Mouse (Mus musculus) heart, embryonic 14.5 days (tissue): ENCODE results near the gene Rac2. TPM values are rescaled to one million over a fixed set of nuclear protein-coding genes. Genes with fewer than 3 reads are reported as not detected.

Source experiments
- ATAC-seq: fragments of 200-750 bp; cut with Nextera tagmentation; 2 replicates; pipeline ENCODE4 v1.8.0; 2017; ENCODE audit warnings: low read depth, moderate TSS enrichment; ENCODE audit not compliant: insufficient number of reproducible peaks, insufficient read depth, low FRiP score
- H3K27ac ChIP-seq, 2 experiments: fragments of 200-500 bp in 1 of 2; fragments of 300-500 bp in 1 of 2; sonication (generic) in 1 of 2; replicated peaks in 1 of 2; 2 replicates each; pipeline ENCODE4 v1.5.1; 2012 to 2014; ENCODE audit warnings: low read depth in 2 of 2, low read length in 2 of 2, control low read depth in 1 of 2, mild to moderate bottlenecking in 1 of 2, mixed read lengths in 1 of 2; ENCODE audit not compliant: control insufficient read depth in 1 of 2, insufficient read depth in 1 of 2
- H3K27me3 ChIP-seq: fragments of 300-500 bp; sonication (generic); 2 replicates; pipeline ENCODE4 v1.6.1; 2014; ENCODE audit warnings: mild to moderate bottlenecking, low read length, control low read depth; ENCODE audit not compliant: control insufficient read depth, insufficient read depth
- H3K36me3 ChIP-seq: fragments of 300-500 bp; sonication (generic); 2 replicates; pipeline ENCODE4 v1.6.1; 2014; ENCODE audit warnings: mild to moderate bottlenecking, control low read depth, low read length, mixed read lengths; ENCODE audit not compliant: control insufficient read depth, insufficient read depth
- H3K4me1 ChIP-seq, 2 experiments: fragments of 200-500 bp in 1 of 2; fragments of 300-500 bp in 1 of 2; sonication (generic) in 1 of 2; 2 replicates each; pipeline ENCODE4 v1.6.1; 2012 to 2014; ENCODE audit warnings: low read length in 2 of 2, control low read depth in 1 of 2, mixed read lengths in 1 of 2; ENCODE audit not compliant: control insufficient read depth in 2 of 2, insufficient read depth in 2 of 2
- H3K4me2 ChIP-seq: fragments of 300-500 bp; sonication (generic); 2 replicates; pipeline ENCODE4 v1.6.1; 2014; ENCODE audit warnings: mild to moderate bottlenecking, low read length
- H3K4me3 ChIP-seq, 2 experiments: fragments of 200-500 bp in 1 of 2; fragments of 300-500 bp in 1 of 2; sonication (generic) in 1 of 2; 2 replicates each; pipeline ENCODE4 v1.5.1; 2012 to 2014; ENCODE audit warnings: low read length in 2 of 2, mild to moderate bottlenecking in 2 of 2, control low read depth in 1 of 2, low read depth in 1 of 2, moderate library complexity in 1 of 2; ENCODE audit not compliant: control insufficient read depth in 1 of 2, insufficient read depth in 1 of 2
- H3K9ac ChIP-seq: fragments of 300-500 bp; sonication (generic); 2 replicates; pipeline ENCODE4 v1.6.1; 2014; ENCODE audit warnings: mild to moderate bottlenecking, low read length
- H3K9me3 ChIP-seq: fragments of 300-500 bp; sonication (generic); 2 replicates; pipeline ENCODE4 v1.6.1; 2016; ENCODE audit warnings: low read length, control low read depth; ENCODE audit not compliant: control insufficient read depth
- WGBS: fragments of 180-500 bp; shearing (Covaris S2); extraction: QIAGEN DNeasy Blood & Tissue Kit; methylation state at CpG from one replicate; pipeline ENCODE4 v1.1.7; 2014; 5-methylcytosine and 5-hydroxymethylcytosine counted together
- polyA plus RNA-seq: library from polyadenylated mRNA; unstranded; fragments of >200 nt; fragmentation: Nextera tagmentation; extraction: Ambion mirVana; gene quantifications from 2 replicates; pipeline ENCODE4 v1.2.1, GENCODE M21; 2014

Gene Rac2
- polyA plus RNA-seq, 1 experiment from 2014 or later = 8.1 TPM

DNA sequence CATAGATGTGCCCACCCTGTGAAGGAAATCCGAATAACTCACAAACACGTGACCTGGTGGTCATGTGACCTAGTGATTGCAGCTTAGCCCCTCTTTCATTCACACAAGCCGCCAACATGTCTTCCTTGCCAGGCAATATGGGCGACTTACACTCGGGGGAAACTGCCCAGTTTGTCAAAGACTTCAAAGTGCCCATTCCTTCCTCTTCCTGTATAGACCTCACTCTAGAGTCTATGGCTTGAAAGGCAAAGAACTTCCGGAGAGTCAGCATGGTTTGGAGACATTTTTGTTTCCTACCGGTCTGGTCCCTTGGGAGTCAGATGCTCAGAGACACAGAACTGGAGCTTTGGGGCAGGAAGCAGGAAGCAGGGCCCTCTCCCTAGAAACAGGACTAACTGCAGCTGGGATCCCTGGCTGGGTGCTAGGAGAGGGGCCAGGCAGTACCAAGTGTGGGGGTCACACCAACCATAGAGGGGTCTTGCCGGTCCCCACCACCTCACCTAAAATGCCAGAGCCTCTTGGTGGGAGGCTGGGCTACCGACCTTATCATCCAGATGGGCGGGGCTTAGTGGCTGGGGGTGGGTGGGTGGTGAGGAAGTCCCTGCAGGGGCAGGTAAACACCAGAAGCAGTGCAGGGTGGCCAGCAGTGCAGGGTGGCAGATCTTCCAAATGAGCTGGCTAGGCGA lies 43.7 kb downstream of the Rac2 start:
- H3K36me3 ChIP-seq = peaks cover 12% of the 10 kb centered on the region; the same call in 1 of the 2 replicates
- peak overlapping the region; percentile 45 to 47 for H3K4me3 ChIP-seq
- peak overlapping the region; percentile 71 for H3K4me2 ChIP-seq
- peak overlapping the region; percentile 73 for H3K9ac ChIP-seq
- peaks cover 26 to 42% of the 10 kb centered on the region in 2 experiments for H3K4me1 ChIP-seq
- no peaks in the 10 kb centered on the region for H3K27me3 ChIP-seq
- 27% methylated on average over 11 of the region's 11 CpGs for WGBS
- H3K27ac ChIP-seq = peak overlapping the region; percentile 72 to 94
- no peaks in the 10 kb centered on the region for H3K9me3 ChIP-seq
- no peak for ATAC-seq

GRCm38 (mm10) chr15:78527973-78528372 lies 44.6 kb downstream of the Rac2 start:
- H3K4me1 ChIP-seq = peaks cover 26 to 42% of the 10 kb centered on the region in 2 experiments
- H3K4me2 ChIP-seq = peak overlapping the region; percentile 71
- H3K9me3 ChIP-seq = no peaks in the 10 kb centered on the region
- 60% methylated on average over 7 of the region's 7 CpGs for WGBS
- peaks cover 12% of the 10 kb centered on the region; the same call in 1 of the 2 replicates for H3K36me3 ChIP-seq
- no peaks in the 10 kb centered on the region for H3K27me3 ChIP-seq
- no peak for ATAC-seq
- H3K9ac ChIP-seq = 0 out of 2 replicates have a peak overlapping the region, but pooled peaks have one; percentile 73
- H3K27ac ChIP-seq = peak overlapping the region in 1 of 2 experiments; percentile 94; a peak in 1 of 4 replicates
- peak overlapping the region in 1 of 2 experiments; percentile 47; a peak in 1 of 4 replicates for H3K4me3 ChIP-seq

DNA sequence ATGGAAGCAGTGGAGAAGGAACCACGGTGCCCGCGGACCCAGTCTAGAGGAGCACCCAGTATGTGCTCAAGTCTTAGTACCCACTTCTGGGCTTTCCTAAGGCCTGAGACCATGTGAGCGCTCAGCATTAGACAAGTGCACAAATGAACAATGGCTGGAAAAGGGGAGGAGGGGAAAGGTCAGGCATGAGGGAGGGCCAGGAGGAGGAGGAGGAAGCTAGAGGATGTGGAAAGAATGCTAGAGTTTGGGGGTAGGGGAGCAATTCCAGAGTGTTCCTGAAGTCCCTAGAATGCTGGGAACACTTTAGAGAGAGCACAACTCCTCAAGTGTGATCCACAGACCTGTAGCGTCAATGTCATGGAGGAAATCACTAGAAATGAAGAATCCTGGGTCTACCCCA lies 48.4 kb downstream of the Rac2 start:
- ATAC-seq = no peak
- whole genome bisulfite sequencing = 80% methylated on average over 5 of the region's 5 CpGs
- H3K4me2 ChIP-seq = no peak overlapping the region

GRCm38 (mm10) chr15:78521892-78522291 lies 50.7 kb downstream of the Rac2 start:
- Histone ChIP-seq H3K9me3 (no peaks in the 10 kb centered on the region), H3K4me3 (no peak overlapping the region), H3K4me2 (no peak overlapping the region), H3K4me1 (peaks cover 8 to 13% of the 10 kb centered on the region in 2 experiments; a peak in 3 of 4 replicates), H3K27me3 (no peaks in the 10 kb centered on the region), H3K36me3 (peaks cover 12% of the 10 kb centered on the region; the same call in 1 of the 2 replicates), H3K27ac (no peak overlapping the region), H3K9ac (no peak overlapping the region)
- no peak for ATAC-seq
- WGBS = 75% methylated on average over 6 of the region's 6 CpGs

More for the DNA sequence above, 48.4 kb downstream of the Rac2 start:
- peak overlapping the region in 1 of 2 experiments; percentile 31; a peak in 1 of 4 replicates for H3K27ac ChIP-seq
- H3K27me3 ChIP-seq = no peaks in the 10 kb centered on the region
- H3K9me3 ChIP-seq = no peaks in the 10 kb centered on the region
- peaks cover 16 to 19% of the 10 kb centered on the region in 2 experiments for H3K4me1 ChIP-seq
- no peak overlapping the region for H3K9ac ChIP-seq
- H3K36me3 ChIP-seq = peaks cover 12% of the 10 kb centered on the region; the same call in 1 of the 2 replicates
- no peak overlapping the region for H3K4me3 ChIP-seq

DNA sequence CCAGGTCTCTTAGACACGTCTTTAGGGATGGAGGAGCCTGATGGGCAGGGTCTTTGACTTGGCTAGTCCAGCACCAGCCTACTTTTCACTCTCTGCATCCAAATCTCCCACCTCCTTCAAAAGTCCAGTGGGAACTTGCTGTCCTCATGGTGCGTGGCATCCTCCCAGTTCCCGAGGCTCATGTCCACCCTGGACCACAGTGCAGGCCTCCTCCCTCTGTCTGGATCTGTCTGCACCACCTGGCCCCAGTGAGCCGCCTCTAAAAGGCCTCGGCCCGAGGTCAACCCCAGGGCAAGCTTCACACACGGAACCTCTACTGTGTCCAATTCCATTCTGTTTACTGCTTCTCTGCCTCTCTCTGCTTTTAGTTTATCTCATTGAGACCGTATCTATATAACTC lies 51.3 kb downstream of the Rac2 start:
- H3K9me3 ChIP-seq = no peaks in the 10 kb centered on the region
- H3K27ac ChIP-seq = no peak overlapping the region
- peaks cover 8 to 13% of the 10 kb centered on the region in 2 experiments; a peak in 3 of 4 replicates for H3K4me1 ChIP-seq
- H3K27me3 ChIP-seq = no peaks in the 10 kb centered on the region
- no peak overlapping the region for H3K4me2 ChIP-seq
- peaks cover 10% of the 10 kb centered on the region; the same call in 1 of the 2 replicates for H3K36me3 ChIP-seq
- WGBS = 69% methylated on average over 8 of the region's 8 CpGs
- no peak overlapping the region for H3K4me3 ChIP-seq
- no peak for ATAC-seq
- H3K9ac ChIP-seq = no peak overlapping the region

GRCm38 (mm10) chr15:78520112-78520715 lies 52.4 kb downstream of the Rac2 start:
- H3K36me3 ChIP-seq = peaks cover 1% of the 10 kb centered on the region; the same call in 1 of the 2 replicates
- no peak overlapping the region for H3K4me2 ChIP-seq
- no peaks in the 10 kb centered on the region for H3K27me3 ChIP-seq
- peak overlapping the region in 1 of 2 experiments; percentile 26; a peak in 1 of 4 replicates for H3K27ac ChIP-seq
- no peak overlapping the region; the same call in 1 of the 2 replicates for H3K9ac ChIP-seq
- H3K4me1 ChIP-seq = peaks cover 8 to 13% of the 10 kb centered on the region in 2 experiments; a peak in 3 of 4 replicates
- H3K4me3 ChIP-seq = no peak overlapping the region
- WGBS = 56% methylated on average over 13 of the region's 13 CpGs
- H3K9me3 ChIP-seq = no peaks in the 10 kb centered on the region
- 0 out of 2 replicates have a peak, but pooled peaks have one; percentile 33 for ATAC-seq

GRCm38 (mm10) chr15:78518221-78518620 lies 54.4 kb downstream of the Rac2 start:
- Histone ChIP-seq H3K9me3 (no peaks in the 10 kb centered on the region), H3K4me2 (no peak overlapping the region), H3K27ac (no peak overlapping the region), H3K9ac (no peak overlapping the region), H3K36me3 (no peaks in the 10 kb centered on the region), H3K4me1 (peaks cover 11 to 13% of the 10 kb centered on the region in 2 experiments; a peak in 3 of 4 replicates), H3K27me3 (no peaks in the 10 kb centered on the region), H3K4me3 (no peak overlapping the region)
- 45% methylated on average over 7 of the region's 7 CpGs for whole genome bisulfite sequencing
- no peak for ATAC-seq
